Mouse (Mus musculus): ENCODE measurements around the gene Fam180a. TPM values are rescaled to one million over a fixed set of nuclear protein-coding genes. Genes with fewer than 3 reads are reported as not detected.

The Fam180a gene
- polyA plus RNA-seq, 1 experiment from 2014 or later = not detected

- 91% methylated on average over 8 of the region's 8 CpGs for WGBS
These were observed 26.9 kb upstream of the Fam180a start for GRCm38 (mm10) chr6:35352867-35353266.

GRCm38 (mm10) chr6:35351826-35352225 lies 25.9 kb upstream of the Fam180a start:
- Histone ChIP-seq H3K36me3 (ENCODE audit: control insufficient read depth, insufficient read depth, low read length) (no peaks in the 10 kb centered on the region), H3K9ac (replicated peaks; ENCODE audit: low read depth, low read length) (no peak overlapping the region), H3K4me2 (ENCODE audit: low read depth, low read length) (no peak overlapping the region), H3K4me3 (ENCODE audit: low read depth, low read length) (no peak overlapping the region), H3K4me1 (ENCODE audit: control insufficient read depth, insufficient read depth, low read length) (0 out of 2 replicates have a peak, but pooled peaks cover 9% of the 10 kb centered on the region), H3K27ac (ENCODE audit: low read depth, low read length) (no peak overlapping the region), H3K27me3 (ENCODE audit: control insufficient read depth, insufficient read depth, low read length) (no peaks in the 10 kb centered on the region), H3K9me3 (ENCODE audit: control insufficient read depth, low read length) (no peaks in the 10 kb centered on the region)
- no peak for ATAC-seq (ENCODE audit: low read depth)
- 96% methylated on average over 3 of the region's 3 CpGs for WGBS

More at GRCm38 (mm10) chr6:35352867-35353266, 26.9 kb upstream of the Fam180a start:
- Histone ChIP-seq H3K27ac (ENCODE audit: low read depth, low read length) (no peak overlapping the region), H3K27me3 (ENCODE audit: control insufficient read depth, insufficient read depth, low read length) (no peaks in the 10 kb centered on the region), H3K9ac (replicated peaks; ENCODE audit: low read depth, low read length) (no peak overlapping the region), H3K9me3 (ENCODE audit: control insufficient read depth, low read length) (no peaks in the 10 kb centered on the region), H3K4me3 (ENCODE audit: low read depth, low read length) (no peak overlapping the region), H3K4me2 (ENCODE audit: low read depth, low read length) (no peak overlapping the region), H3K4me1 (ENCODE audit: control insufficient read depth, insufficient read depth, low read length) (0 out of 2 replicates have a peak, but pooled peaks cover 9% of the 10 kb centered on the region), H3K36me3 (ENCODE audit: control insufficient read depth, insufficient read depth, low read length) (no peaks in the 10 kb centered on the region)
- no peak for ATAC-seq (ENCODE audit: low read depth)

- Histone ChIP-seq H3K4me2 (ENCODE audit: low read depth, low read length) (no peak overlapping the region), H3K4me3 (ENCODE audit: low read depth, low read length) (no peak overlapping the region), H3K36me3 (ENCODE audit: control insufficient read depth, insufficient read depth, low read length) (no peaks in the 10 kb centered on the region), H3K27ac (ENCODE audit: low read depth, low read length) (no peak overlapping the region), H3K4me1 (ENCODE audit: control insufficient read depth, insufficient read depth, low read length) (0 out of 2 replicates have a peak, but pooled peaks cover 9% of the 10 kb centered on the region), H3K9me3 (ENCODE audit: control insufficient read depth, low read length) (no peaks in the 10 kb centered on the region), H3K9ac (replicated peaks; ENCODE audit: low read depth, low read length) (no peak overlapping the region), H3K27me3 (ENCODE audit: control insufficient read depth, insufficient read depth, low read length) (no peaks in the 10 kb centered on the region)
- ATAC-seq (ENCODE audit: low read depth) = no peak
- WGBS = 54% methylated on average over 7 of the region's 7 CpGs
These were observed 23.8 kb upstream of the Fam180a start for GRCm38 (mm10) chr6:35349784-35350183.

- Histone ChIP-seq H3K9me3 (ENCODE audit: control insufficient read depth, low read length) (no peaks in the 10 kb centered on the region), H3K4me1 (ENCODE audit: control insufficient read depth, insufficient read depth, low read length) (no peaks in the 10 kb centered on the region), H3K27me3 (ENCODE audit: control insufficient read depth, insufficient read depth, low read length) (no peaks in the 10 kb centered on the region), H3K36me3 (ENCODE audit: control insufficient read depth, insufficient read depth, low read length) (no peaks in the 10 kb centered on the region), H3K9ac (replicated peaks; ENCODE audit: low read depth, low read length) (no peak overlapping the region), H3K4me3 (ENCODE audit: low read depth, low read length) (no peak overlapping the region), H3K27ac (ENCODE audit: low read depth, low read length) (no peak overlapping the region), H3K4me2 (ENCODE audit: low read depth, low read length) (no peak overlapping the region)
- no peak for ATAC-seq (ENCODE audit: low read depth)
- 6% methylated on average over 3 of the region's 3 CpGs for WGBS
These were observed 12.7 kb upstream of the Fam180a start for GRCm38 (mm10) chr6:35338640-35339039.

GRCm38 (mm10) chr6:35337836-35338235 lies 11.9 kb upstream of the Fam180a start:
- H3K4me3 ChIP-seq (ENCODE audit: low read depth, low read length) = no peak overlapping the region
- H3K36me3 ChIP-seq (ENCODE audit: control insufficient read depth, insufficient read depth, low read length) = no peaks in the 10 kb centered on the region
- no peaks in the 10 kb centered on the region for H3K9me3 ChIP-seq (ENCODE audit: control insufficient read depth, low read length)
- 85% methylated on average over 8 of the region's 8 CpGs for WGBS
- no peak for ATAC-seq (ENCODE audit: low read depth)
- H3K9ac ChIP-seq (replicated peaks; ENCODE audit: low read depth, low read length) = no peak overlapping the region
- no peak overlapping the region for H3K27ac ChIP-seq (ENCODE audit: low read depth, low read length)
- H3K4me1 ChIP-seq (ENCODE audit: control insufficient read depth, insufficient read depth, low read length) = no peaks in the 10 kb centered on the region
- no peaks in the 10 kb centered on the region for H3K27me3 ChIP-seq (ENCODE audit: control insufficient read depth, insufficient read depth, low read length)
- H3K4me2 ChIP-seq (ENCODE audit: low read depth, low read length) = no peak overlapping the region

GRCm38 (mm10) chr6:35335452-35335851 lies 9.5 kb upstream of the Fam180a start:
- 86% methylated on average over 5 of the region's 5 CpGs for WGBS

GRCm38 (mm10) chr6:35334278-35334677 lies 8.3 kb upstream of the Fam180a start:
- Histone ChIP-seq H3K4me3 (ENCODE audit: low read depth, low read length) (no peak overlapping the region), H3K9ac (replicated peaks; ENCODE audit: low read depth, low read length) (no peak overlapping the region), H3K9me3 (ENCODE audit: control insufficient read depth, low read length) (no peaks in the 10 kb centered on the region), H3K36me3 (ENCODE audit: control insufficient read depth, insufficient read depth, low read length) (no peaks in the 10 kb centered on the region), H3K27me3 (ENCODE audit: control insufficient read depth, insufficient read depth, low read length) (no peaks in the 10 kb centered on the region), H3K27ac (ENCODE audit: low read depth, low read length) (no peak overlapping the region), H3K4me2 (ENCODE audit: low read depth, low read length) (no peak overlapping the region), H3K4me1 (ENCODE audit: control insufficient read depth, insufficient read depth, low read length) (no peaks in the 10 kb centered on the region)
- ATAC-seq (ENCODE audit: low read depth) = no peak
- WGBS = 84% methylated on average over 4 of the region's 4 CpGs

More at GRCm38 (mm10) chr6:35335452-35335851, 9.5 kb upstream of the Fam180a start:
- no peaks in the 10 kb centered on the region for H3K9me3 ChIP-seq (ENCODE audit: control insufficient read depth, low read length)
- no peaks in the 10 kb centered on the region for H3K4me1 ChIP-seq (ENCODE audit: control insufficient read depth, insufficient read depth, low read length)
- no peak overlapping the region for H3K4me2 ChIP-seq (ENCODE audit: low read depth, low read length)
- no peak overlapping the region for H3K4me3 ChIP-seq (ENCODE audit: low read depth, low read length)
- H3K27me3 ChIP-seq (ENCODE audit: control insufficient read depth, insufficient read depth, low read length) = no peaks in the 10 kb centered on the region
- no peak for ATAC-seq (ENCODE audit: low read depth)
- no peaks in the 10 kb centered on the region for H3K36me3 ChIP-seq (ENCODE audit: control insufficient read depth, insufficient read depth, low read length)
- no peak overlapping the region for H3K9ac ChIP-seq (replicated peaks; ENCODE audit: low read depth, low read length)
- H3K27ac ChIP-seq (ENCODE audit: low read depth, low read length) = no peak overlapping the region

- Histone ChIP-seq H3K27me3 (ENCODE audit: control insufficient read depth, insufficient read depth, low read length) (no peaks in the 10 kb centered on the region), H3K4me2 (ENCODE audit: low read depth, low read length) (no peak overlapping the region), H3K4me1 (ENCODE audit: control insufficient read depth, insufficient read depth, low read length) (no peaks in the 10 kb centered on the region), H3K9me3 (ENCODE audit: control insufficient read depth, low read length) (no peaks in the 10 kb centered on the region), H3K27ac (ENCODE audit: low read depth, low read length) (no peak overlapping the region), H3K9ac (replicated peaks; ENCODE audit: low read depth, low read length) (no peak overlapping the region), H3K4me3 (ENCODE audit: low read depth, low read length) (no peak overlapping the region), H3K36me3 (ENCODE audit: control insufficient read depth, insufficient read depth, low read length) (no peaks in the 10 kb centered on the region)
- ATAC-seq (ENCODE audit: low read depth) = no peak
- 34% methylated on average over 3 of the region's 3 CpGs for WGBS
These were observed 7.7 kb upstream of the Fam180a start for GRCm38 (mm10) chr6:35333632-35334031.

- Histone ChIP-seq H3K4me2 (ENCODE audit: low read depth, low read length) (no peak overlapping the region), H3K9ac (replicated peaks; ENCODE audit: low read depth, low read length) (no peak overlapping the region), H3K9me3 (ENCODE audit: control insufficient read depth, low read length) (no peaks in the 10 kb centered on the region), H3K4me1 (ENCODE audit: control insufficient read depth, insufficient read depth, low read length) (no peaks in the 10 kb centered on the region), H3K4me3 (ENCODE audit: low read depth, low read length) (no peak overlapping the region), H3K36me3 (ENCODE audit: control insufficient read depth, insufficient read depth, low read length) (no peaks in the 10 kb centered on the region), H3K27me3 (ENCODE audit: control insufficient read depth, insufficient read depth, low read length) (no peaks in the 10 kb centered on the region), H3K27ac (ENCODE audit: low read depth, low read length) (no peak overlapping the region)
- no peak for ATAC-seq (ENCODE audit: low read depth)
- WGBS = 71% methylated on average over 6 of the region's 6 CpGs
These were observed 4.9 kb upstream of the Fam180a start for GRCm38 (mm10) chr6:35330834-35331233.
